Mouse (Mus musculus) CH12.LX (cell line): ENCODE results near the gene Nhlrc4. TPM values are rescaled to one million over a fixed set of nuclear protein-coding genes. Genes with fewer than 3 reads are reported as not detected.

Source experiments
- DNase-seq: peaks from one replicate; pipeline ENCODE4 v3.0.0-alpha.2; 2013; ENCODE audit errors: extremely low read depth
- H3K27ac ChIP-seq: 2 replicates; pipeline ENCODE4 v1.5.1; 2012; ENCODE audit warnings: low read depth, mild to moderate bottlenecking, control low read depth, moderate library complexity; ENCODE audit not compliant: insufficient read depth
- H3K27me3 ChIP-seq: replicated peaks from 2 replicates; pipeline ENCODE3; 2012; ENCODE audit warnings: inconsistent platforms
- H3K36me3 ChIP-seq, 2 experiments: replicated peaks in 1 of 2; 2 replicates each; pipeline versions ENCODE3 to v1.6.1; 2012; ENCODE audit warnings: inconsistent platforms in 1 of 2, low read length in 1 of 2, mild to moderate bottlenecking in 1 of 2, mixed read lengths in 1 of 2, moderate library complexity in 1 of 2; ENCODE audit not compliant: control insufficient read depth in 1 of 2, insufficient read depth in 1 of 2
- H3K4me1 ChIP-seq, 2 experiments: 2 replicates each; pipeline ENCODE4 v1.6.1; 2012; ENCODE audit warnings: inconsistent platforms in 1 of 2, moderate library complexity in 1 of 2; ENCODE audit not compliant: insufficient read depth in 2 of 2, control insufficient read depth in 1 of 2
- H3K4me2 ChIP-seq: 2 replicates; pipeline ENCODE4 v1.6.1; 2012; ENCODE audit warnings: low read depth, mild to moderate bottlenecking, control low read depth; ENCODE audit not compliant: poor library complexity, insufficient read depth, severe bottlenecking
- H3K4me3 ChIP-seq, 3 experiments: fragments of 150-350 bp in 1 of 3; sonication (generic) in 1 of 3; replicated peaks in 1 of 3; 2 replicates each; pipeline versions ENCODE3 to v1.5.1; 2011 to 2012; ENCODE audit warnings: low read depth in 2 of 3, low read length in 2 of 3, mild to moderate bottlenecking in 2 of 3, moderate library complexity in 2 of 3, control low read depth in 1 of 3, improper control_type of control experiment in 1 of 3, inconsistent platforms in 1 of 3, mixed read lengths in 1 of 3; ENCODE audit not compliant: poor library complexity in 1 of 3
- H3K79me2 ChIP-seq: replicated peaks from 2 replicates; pipeline ENCODE4 v1.6.1; 2012; ENCODE audit warnings: mild to moderate bottlenecking, moderate library complexity; ENCODE audit not compliant: control insufficient read depth, poor library complexity, insufficient read depth, severe bottlenecking; ENCODE audit errors: extremely low read depth
- H3K9ac ChIP-seq: 2 replicates; pipeline ENCODE4 v1.6.1; 2012; ENCODE audit warnings: low read depth, mild to moderate bottlenecking, control low read depth, moderate library complexity; ENCODE audit not compliant: insufficient read depth
- H3K9me3 ChIP-seq: replicated peaks from 2 replicates; pipeline ENCODE3; 2012; ENCODE audit warnings: low read length, inconsistent platforms, mixed read lengths
- BHLHE40 ChIP-seq: IDR thresholded peaks from 2 replicates; pipeline ENCODE4 v1.6.1; 2011; ENCODE audit warnings: mild to moderate bottlenecking, low read depth, low read length, improper control_type of control experiment
- CHD2 ChIP-seq: IDR thresholded peaks from 2 replicates; pipeline ENCODE4 v1.6.1; 2011; ENCODE audit warnings: low read length, improper control_type of control experiment
- CTCF ChIP-seq, 2 experiments: IDR thresholded peaks in 1 of 2; conservative IDR thresholded peaks in 1 of 2; 2 replicates each; pipeline ENCODE4 v1.5.1; 2011 to 2012; ENCODE audit warnings: low read depth in 2 of 2, low read length in 2 of 2, improper control_type of control experiment in 1 of 2, inconsistent platforms in 1 of 2, mild to moderate bottlenecking in 1 of 2, moderate library complexity in 1 of 2
- E2F4 ChIP-seq: IDR thresholded peaks from 2 replicates; pipeline ENCODE4 v1.6.1; 2011; ENCODE audit warnings: low read depth, low read length, improper control_type of control experiment; ENCODE audit not compliant: insufficient replicate concordance
- HCFC1 ChIP-seq: IDR thresholded peaks from 2 replicates; pipeline ENCODE4 v1.6.1; 2012; ENCODE audit warnings: low read depth, mild to moderate bottlenecking, inconsistent platforms, low read length, improper control_type of control experiment
- JUN ChIP-seq: IDR thresholded peaks from 2 replicates; pipeline ENCODE4 v1.6.1; 2011; ENCODE audit warnings: low read depth, mild to moderate bottlenecking, low read length, improper control_type of control experiment, moderate library complexity; ENCODE audit not compliant: insufficient read depth
- JUND ChIP-seq: conservative IDR thresholded peaks from 2 replicates; pipeline ENCODE4 v1.6.1; 2011; ENCODE audit warnings: low read depth, low read length, improper control_type of control experiment
- KAT2A ChIP-seq: IDR thresholded peaks from 2 replicates; pipeline ENCODE4 v1.6.1; 2012; ENCODE audit warnings: low read length, improper control_type of control experiment, inconsistent platforms; ENCODE audit not compliant: insufficient replicate concordance
- MAZ ChIP-seq: IDR thresholded peaks from 2 replicates; pipeline ENCODE4 v1.6.1; 2012; ENCODE audit warnings: low read depth, mild to moderate bottlenecking, inconsistent platforms, low read length, improper control_type of control experiment, moderate library complexity
- MXI1 ChIP-seq: IDR thresholded peaks from 2 replicates; pipeline ENCODE4 v1.6.1; 2011; ENCODE audit warnings: mild to moderate bottlenecking, low read depth, low read length, improper control_type of control experiment
- NRF1 ChIP-seq: IDR thresholded peaks from 2 replicates; pipeline ENCODE4 v1.6.1; 2014; ENCODE audit warnings: low read depth, mild to moderate bottlenecking, inconsistent platforms, low read length, improper control_type of control experiment, moderate library complexity
- POLR2A ChIP-seq: IDR thresholded peaks from 2 replicates; pipeline ENCODE4 v1.6.1; 2011; ENCODE audit warnings: low read depth, mild to moderate bottlenecking, improper control_type of control experiment, low read length
- POLR2AphosphoS2 ChIP-seq: IDR thresholded peaks from 2 replicates; pipeline ENCODE4 v1.6.1; 2011; ENCODE audit warnings: low read depth, low read length, improper control_type of control experiment
- RAD21 ChIP-seq: IDR thresholded peaks from 2 replicates; pipeline ENCODE4 v1.6.1; 2011; ENCODE audit warnings: low read depth, mild to moderate bottlenecking, low read length, improper control_type of control experiment, moderate library complexity
- RCOR1 ChIP-seq: conservative IDR thresholded peaks from 2 replicates; pipeline ENCODE4 v1.6.1; 2012; ENCODE audit warnings: low read depth, mild to moderate bottlenecking, inconsistent platforms, low read length, improper control_type of control experiment
- TCF12 ChIP-seq: IDR thresholded peaks from 2 replicates; pipeline ENCODE4 v1.6.1; 2014; ENCODE audit warnings: low read depth, mild to moderate bottlenecking, inconsistent platforms, low read length, improper control_type of control experiment
- UBTF ChIP-seq: IDR thresholded peaks from 2 replicates; pipeline ENCODE4 v1.6.1; 2012; ENCODE audit warnings: low read depth, mild to moderate bottlenecking, inconsistent platforms, low read length, improper control_type of control experiment, moderate library complexity
- ZC3H11A ChIP-seq: IDR thresholded peaks from 2 replicates; pipeline ENCODE4 v1.6.1; 2012; ENCODE audit warnings: low read depth, mild to moderate bottlenecking, inconsistent platforms, low read length, improper control_type of control experiment
- ZKSCAN1 ChIP-seq: IDR thresholded peaks from 2 replicates; pipeline ENCODE4 v1.6.1; 2012; ENCODE audit warnings: low read depth, inconsistent platforms, low read length, improper control_type of control experiment, borderline replicate concordance
- ZMIZ1 ChIP-seq: IDR thresholded peaks from 2 replicates; pipeline ENCODE4 v1.6.1; 2012; ENCODE audit warnings: low read depth, mild to moderate bottlenecking, inconsistent platforms, low read length, improper control_type of control experiment
- ZNF384 ChIP-seq: IDR thresholded peaks from 2 replicates; pipeline ENCODE4 v1.6.1; 2012; ENCODE audit warnings: low read depth, low read length, improper control_type of control experiment, inconsistent platforms
- dilution Hi-C: fragments of 300-500 bp; cut with MboI; formaldehyde crosslinking; loops from 2 replicates; pipeline ENCODE4 v1.14.3; 2020; ENCODE audit warnings: low sequenced_read_pairs; ENCODE audit not compliant: extremely low pct_unique_long_range_greater_than_20kb, extremely low pct_ligation_motif_present
- in situ Hi-C: fragments of 300-500 bp; cut with MboI; formaldehyde crosslinking; loops from 3 replicates; pipeline ENCODE4 v1.14.3; 2019; ENCODE audit warnings: low sequenced_read_pairs, low pct_ligation_motif_present, low pct_unique_long_range_greater_than_20kb, mixed read lengths
- polyA plus RNA-seq: library from polyadenylated mRNA; unstranded; fragments of >175 nt; gene quantifications from 2 replicates; pipeline ENCODE4 v1.2.1, GENCODE M21; 2012; ENCODE audit warnings: low read depth; ENCODE audit not compliant: insufficient read length
- total RNA-seq, 2 experiments: library from RNA; depleted of rRNA; stranded (reverse); fragments of 300-350 nt in 1 of 2; fragments of >200 nt in 1 of 2; gene quantifications; 2 replicates each; pipeline ENCODE4 v1.2.3; 2012 to 2014

Nhlrc4 gene
- total and polyA plus RNA-seq, 3 experiments: not detected

GRCm38 (mm10) chr17:25992274-25992673 lies 47.5 kb upstream of the Nhlrc4 start:
- dilution Hi-C loops (no loop called here), in situ Hi-C loops (no loop called here)
- H3K4me3 ChIP-seq: no peak overlapping the region
- no peaks in the 10 kb centered on the region for H3K9me3 ChIP-seq
- DNase-seq: no peak
- H3K79me2 ChIP-seq: no peaks in the 10 kb centered on the region
- no peak overlapping the region for H3K4me2 ChIP-seq
- H3K9ac ChIP-seq: no peak overlapping the region
- H3K4me1 ChIP-seq: peaks cover 0 to 16% of the 10 kb centered on the region in 2 experiments; a peak in 2 of 4 replicates
- TF ChIP-seq ZMIZ1 (no peak), POLR2A (no peak), HCFC1 (no peak), JUN (no peak), RAD21 (no peak), TCF12 (no peak), E2F4 (no peak), JUND (no peak), CHD2 (no peak), ZNF384 (no peak), ZKSCAN1 (no peak), UBTF (no peak), ZC3H11A (no peak), BHLHE40 (no peak)
- H3K27me3 ChIP-seq: no peaks in the 10 kb centered on the region
- peaks cover 33 to 68% of the 10 kb centered on the region in 2 experiments for H3K36me3 ChIP-seq
- no peak overlapping the region for H3K27ac ChIP-seq

- DNase-seq: no peak
- H3K27ac ChIP-seq: no peak overlapping the region
Observed at GRCm38 (mm10) chr17:25990331-25990730, 45.6 kb upstream of the Nhlrc4 start.

More at GRCm38 (mm10) chr17:25990331-25990730, 45.6 kb upstream of the Nhlrc4 start:
- H3K79me2 ChIP-seq: no peaks in the 10 kb centered on the region
- H3K9ac ChIP-seq: no peak overlapping the region
- no peaks in the 10 kb centered on the region for H3K27me3 ChIP-seq
- dilution Hi-C loops: no loop called here
- H3K4me2 ChIP-seq: no peak overlapping the region
- in situ Hi-C loops: no loop called here
- TF ChIP-seq POLR2A: no peak
- TF ChIP-seq KAT2A: no peak
- no peak for TF ChIP-seq MAZ
- TF ChIP-seq RCOR1: no peak
- TF ChIP-seq ZMIZ1: no peak
- TF ChIP-seq POLR2AphosphoS2: no peak
- no peak for TF ChIP-seq MXI1
- TF ChIP-seq NRF1: no peak
- TF ChIP-seq CTCF (conservative IDR thresholded peaks at IDR 0.05 in 1 of 2, IDR thresholded peaks at IDR 0.05 in 1 of 2; ENCODE audit: low read depth in 2 of 2, low read length in 2 of 2): no peak
- TF ChIP-seq RAD21: no peak
- no peaks in the 10 kb centered on the region for H3K9me3 ChIP-seq
- H3K36me3 ChIP-seq: peaks cover 33 to 65% of the 10 kb centered on the region in 2 experiments
- H3K4me3 ChIP-seq: no peak overlapping the region
- peaks cover 2 to 19% of the 10 kb centered on the region in 2 experiments; a peak in 3 of 4 replicates for H3K4me1 ChIP-seq
